In genomic region chr9:44106596-44106995, GRCm38 (mm10) we compare ENCODE assay signal across 12 mouse cellular contexts. TPM values are rescaled to one million over a fixed set of nuclear protein-coding genes. Genes with fewer than 3 reads are reported as not detected.
DNase-seq lines count a peak whose midpoint lies in the region; ATAC-seq and TF ChIP-seq lines count a peak whose summit lies in the region.
"Had no signal": no experiment of that assay in that cellular context is flagged by ENCODE, and none has a peak within 500 bp of the region (broad histone marks: within the 10 kb centered on the region; RNA-seq: fewer than 3 reads in every experiment).

No protein-coding gene starts in this region.

- TF ChIP-seq CTCF in lung, postnatal 0 days (IDR thresholded peaks at IDR 0.05), result no peak
- TF ChIP-seq CTCF in stomach, postnatal 0 days (IDR thresholded peaks at IDR 0.05; ENCODE audit: low read depth), result no peak

- WGBS in heart, embryonic 11.5 days (ENCODE audit: insufficient replicate concordance), result 79% methylated on average over 4 of the region's 4 CpGs
- 69% methylated on average over 4 of the region's 4 CpGs for WGBS in lung, postnatal 0 days
- WGBS in limb, embryonic 12.5 days, result 83% methylated on average over 4 of the region's 4 CpGs
- WGBS in stomach, postnatal 0 days, result 72% methylated on average over 4 of the region's 4 CpGs

- no peak for DNase-seq in heart, postnatal 14 days
- DNase-seq in lung, postnatal 0 days (ENCODE audit: low spot score), result no peak
- no peak for DNase-seq in lung, postnatal 14 days
- no peak for DNase-seq in stomach, postnatal 0 days (ENCODE audit: low spot score)
- DNase-seq in layer of hippocampus, adult 8-10 months (ENCODE audit: low spot score in 2 of 2), result no peak
- DNase-seq in embryo, embryonic 10 days (ENCODE audit: low spot score), result no peak
- DNase-seq: thymus, postnatal 14 days had no signal

- 0 out of 2 replicates have a peak, but pooled peaks cover 4% of the 10 kb centered on the region for H3K36me3 ChIP-seq in heart, embryonic 11.5 days (ENCODE audit: control insufficient read depth, insufficient read depth, low read length)
- H3K36me3 ChIP-seq in lung, postnatal 0 days (ENCODE audit: insufficient read depth, low read length), result no peaks in the 10 kb centered on the region
- peaks cover 59% of the 10 kb centered on the region for H3K36me3 ChIP-seq in limb, embryonic 12.5 days
- no peaks in the 10 kb centered on the region for H3K36me3 ChIP-seq in stomach, postnatal 0 days (ENCODE audit: control insufficient read depth, insufficient read depth, low read length)

- no peak for ATAC-seq in heart, embryonic 11.5 days (replicated peaks; ENCODE audit: insufficient number of reproducible peaks, low FRiP score, low TSS enrichment)
- no peak for ATAC-seq in lung, postnatal 0 days
- ATAC-seq in limb, embryonic 12.5 days (ENCODE audit: insufficient number of reproducible peaks, insufficient read depth, low FRiP score, low TSS enrichment, low read depth), result no peak
- ATAC-seq in stomach, postnatal 0 days (ENCODE audit: low FRiP score, low TSS enrichment), result no peak

- intact Hi-C loops in heart, postnatal 14 days (cut with DNase I), result loop anchor here (5.0 kb wide), 2 partner anchors 39 to 124 kb away; partner anchors contain the start of gene Usp2

- no peak for TF ChIP-seq EP300 in lung, postnatal 0 days (IDR thresholded peaks at IDR 0.05)
- TF ChIP-seq EP300 in stomach, postnatal 0 days (optimal IDR thresholded peaks at IDR 0.05), result no peak

- peaks cover 42% of the 10 kb centered on the region for H3K4me1 ChIP-seq in heart, embryonic 11.5 days (ENCODE audit: control insufficient read depth, insufficient read depth, low read length)
- peaks cover 30% of the 10 kb centered on the region for H3K4me1 ChIP-seq in lung, postnatal 0 days (ENCODE audit: insufficient read depth, low read depth, low read length)
- H3K4me1 ChIP-seq in limb, embryonic 12.5 days (replicated peaks), result peaks cover 50% of the 10 kb centered on the region
- peaks cover 14% of the 10 kb centered on the region for H3K4me1 ChIP-seq in stomach, postnatal 0 days (replicated peaks; ENCODE audit: control insufficient read depth, insufficient read depth)

- H3K27me3 ChIP-seq in heart, embryonic 11.5 days (ENCODE audit: control insufficient read depth, insufficient read depth, low read length), result no peaks in the 10 kb centered on the region
- H3K27me3 ChIP-seq in lung, postnatal 0 days (replicated peaks; ENCODE audit: insufficient read depth, low read length), result no peaks in the 10 kb centered on the region
- H3K27me3 ChIP-seq in limb, embryonic 12.5 days, result no peaks in the 10 kb centered on the region; the same call in 1 of the 2 replicates
- no peaks in the 10 kb centered on the region for H3K27me3 ChIP-seq in stomach, postnatal 0 days (ENCODE audit: control insufficient read depth, insufficient read depth, low read length)
- H3K27me3 ChIP-seq: CH12.LX had no signal

- no peak overlapping the region for H3K4me3 ChIP-seq in heart, embryonic 11.5 days (ENCODE audit: low read depth, low read length)
- H3K4me3 ChIP-seq in lung, postnatal 0 days (ENCODE audit: low read depth, low read length), result no peak overlapping the region
- no peak overlapping the region for H3K4me3 ChIP-seq in limb, embryonic 12.5 days (replicated peaks)
- H3K4me3 ChIP-seq in stomach, postnatal 0 days (ENCODE audit: low read depth, low read length), result no peak overlapping the region

- H3K9me3 ChIP-seq in heart, embryonic 11.5 days (replicated peaks; ENCODE audit: control insufficient read depth, low read length), result no peaks in the 10 kb centered on the region
- H3K9me3 ChIP-seq in lung, postnatal 0 days (ENCODE audit: low read length), result no peaks in the 10 kb centered on the region
- H3K9me3 ChIP-seq in limb, embryonic 12.5 days, result no peaks in the 10 kb centered on the region
- H3K9me3 ChIP-seq in stomach, postnatal 0 days (ENCODE audit: control insufficient read depth, low read length), result no peaks in the 10 kb centered on the region

- no peak overlapping the region for H3K27ac ChIP-seq in heart, embryonic 11.5 days (ENCODE audit: low read depth, low read length)
- peak overlapping the region; percentile 43; the same call in 1 of the 2 replicates for H3K27ac ChIP-seq in lung, postnatal 0 days (ENCODE audit: low read length)
- no peak overlapping the region for H3K27ac ChIP-seq in limb, embryonic 12.5 days
- peak overlapping the region; percentile 53; the same call in 1 of the 2 replicates for H3K27ac ChIP-seq in stomach, postnatal 0 days (replicated peaks)

- peak overlapping the region; percentile 43; the same call in 1 of the 2 replicates for H3K4me2 ChIP-seq in heart, embryonic 11.5 days
- H3K4me2 ChIP-seq in lung, postnatal 0 days (replicated peaks; ENCODE audit: low read depth, low read length), result no peak overlapping the region
- H3K4me2 ChIP-seq in limb, embryonic 12.5 days, result peak overlapping the region; percentile 42; the same call in 1 of the 2 replicates
- no peak overlapping the region for H3K4me2 ChIP-seq in stomach, postnatal 0 days (replicated peaks; ENCODE audit: low read depth)

- no peak overlapping the region for H3K9ac ChIP-seq in heart, embryonic 11.5 days (ENCODE audit: low read depth, low read length)
- H3K9ac ChIP-seq in lung, postnatal 0 days (replicated peaks; ENCODE audit: low read depth), result no peak overlapping the region
- H3K9ac ChIP-seq in limb, embryonic 12.5 days (replicated peaks), result peak overlapping the region; percentile 31; the same call in 1 of the 2 replicates
- no peak overlapping the region for H3K9ac ChIP-seq in stomach, postnatal 0 days (ENCODE audit: low read length)

RNA-seq across cellular contexts. Expression of gene C1qtnf5, which starts 0.4 kb away (rescaled TPM):
- 0.43 and 1.2 TPM in 2 replicates for polyA plus RNA-seq in heart, embryonic 11.5 days (2014; fragmentation: Nextera tagmentation; extraction: Ambion mirVana)
- total RNA-seq in heart, postnatal 14 days (2021), result 10 to 100 TPM; 15.2 to 19.5 TPM
- polyA plus RNA-seq in lung, postnatal 0 days (2015; fragmentation: Nextera tagmentation; extraction: Ambion mirVana), result 9.8 and 10.3 TPM in 2 replicates
- polyA plus RNA-seq in limb, embryonic 12.5 days (2016; fragmentation: Nextera tagmentation; extraction: Ambion mirVana), result 0.84 TPM in 1 of 2 replicates, not detected in the other
- polyA plus RNA-seq in stomach, postnatal 0 days (2015; fragmentation: Nextera tagmentation; extraction: Ambion mirVana), result 5.3 and 6.5 TPM in 2 replicates
- 10 to 100 TPM; 14.6 to 23.4 (median 18.8) TPM for total RNA-seq in layer of hippocampus, adult 8-10 months (2022)
- total RNA-seq: CH12.LX; hematopoietic stem cell, adult 5-6 weeks; megakaryocyte-erythroid progenitor cell, adult 5-6 weeks had no signal

RNA-seq across cellular contexts. Expression of gene Mfrp, which starts 5.1 kb away (rescaled TPM):
- 0.16 TPM in 1 of 2 replicates, not detected in the other for polyA plus RNA-seq in heart, embryonic 11.5 days (2014; fragmentation: Nextera tagmentation; extraction: Ambion mirVana)
- not detected for total RNA-seq in heart, postnatal 14 days (2021)
- 0.08 TPM in 1 of 2 replicates, not detected in the other for polyA plus RNA-seq in lung, postnatal 0 days (2015; fragmentation: Nextera tagmentation; extraction: Ambion mirVana)
- 0.29 and 0.40 TPM in 2 replicates for polyA plus RNA-seq in limb, embryonic 12.5 days (2016; fragmentation: Nextera tagmentation; extraction: Ambion mirVana)
- not detected in 2 replicates for polyA plus RNA-seq in stomach, postnatal 0 days (2015; fragmentation: Nextera tagmentation; extraction: Ambion mirVana)
- 1 to 10 TPM in 2 of 4 experiments, under 1 TPM in 2; 0.33 to 1.4 (median 0.95) TPM for total RNA-seq in layer of hippocampus, adult 8-10 months (2022)
- total RNA-seq: CH12.LX; hematopoietic stem cell, adult 5-6 weeks; megakaryocyte-erythroid progenitor cell, adult 5-6 weeks had no signal

RNA-seq across cellular contexts. Expression of gene Gm49380, which starts 6.7 kb away (rescaled TPM):
- 0.28 TPM in 1 of 2 replicates, not detected in the other for polyA plus RNA-seq in heart, embryonic 11.5 days (2014; fragmentation: Nextera tagmentation; extraction: Ambion mirVana)
- under 1 TPM in 1 of 2 experiments, not detected in 1; 0.12 TPM for total RNA-seq in heart, postnatal 14 days (2021)
- polyA plus RNA-seq in lung, postnatal 0 days (2015; fragmentation: Nextera tagmentation; extraction: Ambion mirVana), result 0.29 and 0.30 TPM in 2 replicates
- polyA plus RNA-seq in limb, embryonic 12.5 days (2016; fragmentation: Nextera tagmentation; extraction: Ambion mirVana), result 0.08 and 0.17 TPM in 2 replicates
- 0.05 TPM in 1 of 2 replicates, not detected in the other for polyA plus RNA-seq in stomach, postnatal 0 days (2015; fragmentation: Nextera tagmentation; extraction: Ambion mirVana)
- 1 to 10 TPM in 1 of 4 experiments, under 1 TPM in 3; 0.43 to 1.1 (median 0.58) TPM for total RNA-seq in layer of hippocampus, adult 8-10 months (2022)
- total RNA-seq: CH12.LX; hematopoietic stem cell, adult 5-6 weeks; megakaryocyte-erythroid progenitor cell, adult 5-6 weeks had no signal

RNA-seq across cellular contexts. Expression of gene Rnf26, which starts 6.7 kb away (rescaled TPM):
- 35.2 and 38.2 TPM in 2 replicates for polyA plus RNA-seq in heart, embryonic 11.5 days (2014; fragmentation: Nextera tagmentation; extraction: Ambion mirVana)
- total RNA-seq in heart, postnatal 14 days (2021), result 10 to 100 TPM; 10.1 to 11.3 TPM
- 18.8 and 19.0 TPM in 2 replicates for polyA plus RNA-seq in lung, postnatal 0 days (2015; fragmentation: Nextera tagmentation; extraction: Ambion mirVana)
- 89.6 and 91.4 TPM in 2 replicates for polyA plus RNA-seq in limb, embryonic 12.5 days (2016; fragmentation: Nextera tagmentation; extraction: Ambion mirVana)
- polyA plus RNA-seq in stomach, postnatal 0 days (2015; fragmentation: Nextera tagmentation; extraction: Ambion mirVana), result 22.0 and 22.2 TPM in 2 replicates
- total RNA-seq in layer of hippocampus, adult 8-10 months (2022), result 10 to 100 TPM; 27.2 to 31.7 (median 28.4) TPM

RNA-seq across cellular contexts. Expression of gene Mcam, which starts 27.7 kb away (rescaled TPM):
- 86.2 and 105 TPM in 2 replicates for polyA plus RNA-seq in heart, embryonic 11.5 days (2014; fragmentation: Nextera tagmentation; extraction: Ambion mirVana)
- total RNA-seq in heart, postnatal 14 days (2021), result 10 to 100 TPM; 81.2 to 82.3 TPM
- polyA plus RNA-seq in lung, postnatal 0 days (2015; fragmentation: Nextera tagmentation; extraction: Ambion mirVana), result 113 and 116 TPM in 2 replicates
- polyA plus RNA-seq in limb, embryonic 12.5 days (2016; fragmentation: Nextera tagmentation; extraction: Ambion mirVana), result 18.0 and 18.1 TPM in 2 replicates
- 43.9 and 44.5 TPM in 2 replicates for polyA plus RNA-seq in stomach, postnatal 0 days (2015; fragmentation: Nextera tagmentation; extraction: Ambion mirVana)
- 10 to 100 TPM; 13.3 to 16.8 (median 14.8) TPM for total RNA-seq in layer of hippocampus, adult 8-10 months (2022)

Comparison
In these comparisons a context has a peak if more than half of its experiments do, and no peak if none do; other contexts are left out.
1. H3K27ac ChIP-seq: peak in lung, postnatal 0 days (single experiment) and stomach, postnatal 0 days (single experiment); none in heart, embryonic 11.5 days (single experiment) and limb, embryonic 12.5 days (single experiment).
2. H3K4me2 ChIP-seq: peak in heart, embryonic 11.5 days (single experiment) and limb, embryonic 12.5 days (single experiment); none in lung, postnatal 0 days (single experiment) and stomach, postnatal 0 days (single experiment).